Mouse (Mus musculus) lung, adult 2 months (tissue): ENCODE results near the gene Tprg.

ENCODE experiments used
- CTCF ChIP-seq: fragments of 200-500 bp; IDR thresholded peaks from 2 replicates; pipeline ENCODE4 v1.5.1; 2011; ENCODE audit warnings: mild to moderate bottlenecking, low read length, control low read depth; ENCODE audit not compliant: insufficient read depth
- POLR2A ChIP-seq: fragments of 200-500 bp; IDR thresholded peaks from 2 replicates; pipeline ENCODE4 v1.6.1; 2011; ENCODE audit warnings: low read depth, mild to moderate bottlenecking, control low read depth, low read length, borderline replicate concordance; ENCODE audit errors: extremely low read depth

DNA sequence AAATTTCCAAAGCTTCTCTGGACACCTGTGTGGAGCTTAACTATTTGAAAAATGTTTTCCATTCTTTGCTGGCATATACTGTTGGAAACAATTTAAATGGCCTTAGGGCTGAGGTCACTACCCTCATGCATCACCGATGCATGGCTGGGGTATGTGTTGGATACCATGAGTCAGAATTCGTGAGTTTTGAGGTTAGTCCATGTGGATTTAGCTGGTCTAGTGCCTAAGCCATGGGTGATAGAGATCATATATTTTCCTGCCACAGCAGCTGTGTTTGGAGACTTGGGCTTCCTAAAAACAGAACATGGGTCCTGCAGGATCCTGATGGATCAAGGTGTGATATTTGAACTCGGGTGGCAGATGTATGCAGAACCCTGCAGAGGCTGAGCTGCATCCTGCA lies 181.4 kb downstream of the Tprg start:
- TF ChIP-seq POLR2A = no peak
- no peak for TF ChIP-seq CTCF
